Mouse (Mus musculus): ENCODE data around the gene Cyfip1.
"Not testable (repeated sequence)": the region's sequence is repeated elsewhere in the genome, so short reads cannot be mapped to it uniquely, and the experiment has no call there.

Cyfip1 gene

GRCm38 (mm10) chr7:55865044-55865443, 23.5 kb downstream of the Cyfip1 start:
- DNase-seq (ENCODE audit: extremely low read depth, low read depth) = no peak

GRCm38 (mm10) chr7:55865750-55866416, 24.3 kb downstream of the Cyfip1 start:
- no peak for DNase-seq (ENCODE audit: extremely low read depth, low read depth)

GRCm38 (mm10) chr7:55868247-55868646, 26.7 kb downstream of the Cyfip1 start:
- DNase-seq (ENCODE audit: extremely low read depth, low read depth) = no peak

- no peak for DNase-seq (ENCODE audit: extremely low read depth, low read depth)
These were observed 27.7 kb downstream of the Cyfip1 start for GRCm38 (mm10) chr7:55869220-55869619.

- no peak for DNase-seq (ENCODE audit: extremely low read depth, low read depth)
These were observed 28.9 kb downstream of the Cyfip1 start for GRCm38 (mm10) chr7:55870340-55871020.

GRCm38 (mm10) chr7:55871476-55871875, 29.9 kb downstream of the Cyfip1 start:
- DNase-seq (ENCODE audit: extremely low read depth, low read depth) = no peak

- DNase-seq (ENCODE audit: extremely low read depth, low read depth) = no peak
These were observed 33.2 kb downstream of the Cyfip1 start for GRCm38 (mm10) chr7:55874703-55875102.

- no peak for DNase-seq (ENCODE audit: extremely low read depth, low read depth)
These were observed 36.2 kb downstream of the Cyfip1 start for GRCm38 (mm10) chr7:55877721-55878120.

- no peak for DNase-seq (ENCODE audit: extremely low read depth, low read depth)
These were observed 39.3 kb downstream of the Cyfip1 start for GRCm38 (mm10) chr7:55880882-55881281.

- DNase-seq (ENCODE audit: extremely low read depth, low read depth) = no peak
These were observed 47.1 kb downstream of the Cyfip1 start for GRCm38 (mm10) chr7:55888603-55889002.

- DNase-seq (ENCODE audit: extremely low read depth, low read depth) = no peak
These were observed 48.5 kb downstream of the Cyfip1 start for GRCm38 (mm10) chr7:55889996-55890395.

GRCm38 (mm10) chr7:55890731-55891130, 49.2 kb downstream of the Cyfip1 start:
- no peak for DNase-seq (ENCODE audit: extremely low read depth, low read depth)

- no peak for DNase-seq (ENCODE audit: extremely low read depth, low read depth)
These were observed 50.3 kb downstream of the Cyfip1 start for GRCm38 (mm10) chr7:55891797-55892196.

- no peak for DNase-seq (ENCODE audit: extremely low read depth, low read depth)
These were observed 62.2 kb downstream of the Cyfip1 start for GRCm38 (mm10) chr7:55903766-55904165.

- no peak for DNase-seq (ENCODE audit: extremely low read depth, low read depth)
These were observed 63.9 kb downstream of the Cyfip1 start for GRCm38 (mm10) chr7:55905449-55905848.

GRCm38 (mm10) chr7:55909519-55909918, 68.0 kb downstream of the Cyfip1 start:
- no peak for DNase-seq (ENCODE audit: extremely low read depth, low read depth)

- DNase-seq (ENCODE audit: extremely low read depth, low read depth) = no peak
These were observed 68.8 kb downstream of the Cyfip1 start for GRCm38 (mm10) chr7:55910356-55910755.

GRCm38 (mm10) chr7:55911371-55911770, 69.8 kb downstream of the Cyfip1 start:
- DNase-seq (ENCODE audit: extremely low read depth, low read depth) = no peak

GRCm38 (mm10) chr7:55912118-55912517, 70.6 kb downstream of the Cyfip1 start:
- DNase-seq (ENCODE audit: extremely low read depth, low read depth) = no peak

- DNase-seq (ENCODE audit: extremely low read depth, low read depth) = not testable (repeated sequence)
These were observed 76.8 kb downstream of the Cyfip1 start for GRCm38 (mm10) chr7:55918365-55918764.

GRCm38 (mm10) chr7:55927262-55927661, 85.7 kb downstream of the Cyfip1 start:
- no peak for DNase-seq (ENCODE audit: extremely low read depth, low read depth)

- no peak for DNase-seq (ENCODE audit: extremely low read depth, low read depth)
These were observed 87.1 kb downstream of the Cyfip1 start for GRCm38 (mm10) chr7:55928649-55929048.

GRCm38 (mm10) chr7:55935025-55935424, 93.5 kb downstream of the Cyfip1 start:
- DNase-seq (ENCODE audit: extremely low read depth, low read depth) = no peak
